Mouse (Mus musculus): ENCODE results near the gene Ttc28. TPM values are rescaled to one million over a fixed set of nuclear protein-coding genes. Genes with fewer than 3 reads are reported as not detected.

Ttc28 gene
- total and polyA plus RNA-seq, 3 experiments = 1.1 to 1.8 TPM; not detected in 1

- Histone ChIP-seq H3K9ac (ENCODE audit: control insufficient read depth, low read depth, low read length, poor library complexity, severe bottlenecking) (no peak overlapping the region), H3K9me3 (replicated peaks; ENCODE audit: insufficient read depth, low read length) (no peaks in the 10 kb centered on the region), H3K27me3 (ENCODE audit: control insufficient read depth in 1 of 2, insufficient read depth in 2 of 2, low read length in 2 of 2) (no peaks in the 10 kb centered on the region), H3K79me2 (ENCODE audit: control insufficient read depth, insufficient read depth, low read length, poor library complexity) (no peaks in the 10 kb centered on the region), H3K4me1 (ENCODE audit: control insufficient read depth in 1 of 2, insufficient read depth in 2 of 2, low read length in 2 of 2) (no peaks in the 10 kb centered on the region), H3K27ac (ENCODE audit: control insufficient read depth, low read depth, low read length) (no peak overlapping the region), H3K36me3 (ENCODE audit: control insufficient read depth in 1 of 2, insufficient read depth in 2 of 2, low read length in 2 of 2) (no peaks in the 10 kb centered on the region), H3K4me3 (ENCODE audit: control insufficient read depth in 1 of 2, insufficient read depth in 1 of 2, low read depth in 2 of 2, low read length in 2 of 2) (no peak overlapping the region)
- TF ChIP-seq MAZ (IDR thresholded peaks at IDR 0.05; ENCODE audit: low read depth, low read length) = no peak
- no peak for TF ChIP-seq MYC (IDR thresholded peaks at IDR 0.05; ENCODE audit: low read depth, low read length)
- TF ChIP-seq RAD21 (IDR thresholded peaks at IDR 0.05; ENCODE audit: low read depth, low read length) = no peak
- no peak for TF ChIP-seq NRF1 (IDR thresholded peaks at IDR 0.05; ENCODE audit: insufficient read depth, low read depth, low read length, poor library complexity, severe bottlenecking)
- DNase-seq (ENCODE audit: low read depth, low spot score) = no peak
These were observed 307.0 kb downstream of the Ttc28 start for GRCm38 (mm10) chr5:111186600-111186999.

- H3K27me3 ChIP-seq (ENCODE audit: control insufficient read depth in 1 of 2, insufficient read depth in 2 of 2, low read length in 2 of 2) = no peaks in the 10 kb centered on the region
- no peaks in the 10 kb centered on the region for H3K4me1 ChIP-seq (ENCODE audit: control insufficient read depth in 1 of 2, insufficient read depth in 2 of 2, low read length in 2 of 2)
- no peaks in the 10 kb centered on the region for H3K9me3 ChIP-seq (replicated peaks; ENCODE audit: insufficient read depth, low read length)
- H3K79me2 ChIP-seq (ENCODE audit: control insufficient read depth, insufficient read depth, low read length, poor library complexity) = no peaks in the 10 kb centered on the region
- TF ChIP-seq BHLHE40 (IDR thresholded peaks at IDR 0.05; ENCODE audit: borderline replicate concordance, low read depth, low read length) (no peak), POLR2AphosphoS5 (IDR thresholded peaks at IDR 0.05; ENCODE audit: borderline replicate concordance, low read depth, low read length) (no peak), NRF1 (IDR thresholded peaks at IDR 0.05; ENCODE audit: insufficient read depth, low read depth, low read length, poor library complexity, severe bottlenecking) (no peak), POLR2AphosphoS2 (IDR thresholded peaks at IDR 0.05; ENCODE audit: low read length) (no peak), ELF1 (IDR thresholded peaks at IDR 0.05; ENCODE audit: low read depth, low read length) (no peak), MAFK (IDR thresholded peaks at IDR 0.05; ENCODE audit: borderline replicate concordance, low read depth, low read length) (no peak), GABPA (IDR thresholded peaks at IDR 0.05; ENCODE audit: low read depth, low read length) (no peak)
- no peak overlapping the region for H3K4me3 ChIP-seq (ENCODE audit: control insufficient read depth in 1 of 2, insufficient read depth in 1 of 2, low read depth in 2 of 2, low read length in 2 of 2)
- no peak for DNase-seq (ENCODE audit: low read depth, low spot score)
- no peak overlapping the region for H3K9ac ChIP-seq (ENCODE audit: control insufficient read depth, low read depth, low read length, poor library complexity, severe bottlenecking)
- H3K36me3 ChIP-seq (ENCODE audit: control insufficient read depth in 1 of 2, insufficient read depth in 2 of 2, low read length in 2 of 2) = no peaks in the 10 kb centered on the region
- no peak overlapping the region for H3K27ac ChIP-seq (ENCODE audit: control insufficient read depth, low read depth, low read length)
These were observed 312.4 kb downstream of the Ttc28 start for GRCm38 (mm10) chr5:111191972-111192371.

GRCm38 (mm10) chr5:111194829-111195228, 315.2 kb downstream of the Ttc28 start:
- TF ChIP-seq ELF1 (IDR thresholded peaks at IDR 0.05; ENCODE audit: low read depth, low read length) (no peak), RCOR1 (IDR thresholded peaks at IDR 0.05; ENCODE audit: low read depth, low read length) (no peak), POLR2AphosphoS2 (IDR thresholded peaks at IDR 0.05; ENCODE audit: low read length) (no peak), CHD1 (IDR thresholded peaks at IDR 0.05; ENCODE audit: low read depth, low read length) (no peak), MAZ (IDR thresholded peaks at IDR 0.05; ENCODE audit: low read depth, low read length) (no peak), NRF1 (IDR thresholded peaks at IDR 0.05; ENCODE audit: insufficient read depth, low read depth, low read length, poor library complexity, severe bottlenecking) (no peak), USF2 (IDR thresholded peaks at IDR 0.05; ENCODE audit: borderline replicate concordance in 1 of 2, insufficient read depth in 1 of 2, low read depth in 1 of 2, low read length in 2 of 2) (no peak), E2F4 (IDR thresholded peaks at IDR 0.05; ENCODE audit: borderline replicate concordance, low read depth, low read length) (no peak), POLR2AphosphoS5 (IDR thresholded peaks at IDR 0.05; ENCODE audit: borderline replicate concordance, low read depth, low read length) (no peak), MXI1 (IDR thresholded peaks at IDR 0.05; ENCODE audit: low read depth, low read length) (no peak), SMC3 (IDR thresholded peaks at IDR 0.05; ENCODE audit: low read depth, low read length) (no peak), MEF2A (IDR thresholded peaks at IDR 0.05; ENCODE audit: extremely low read depth, insufficient replicate concordance, low read depth, low read length, poor library complexity, severe bottlenecking) (no peak), MYC (IDR thresholded peaks at IDR 0.05; ENCODE audit: low read depth, low read length) (no peak), EP300 (IDR thresholded peaks at IDR 0.05; ENCODE audit: low read depth in 1 of 2, low read length in 2 of 2) (no peak)
- Histone ChIP-seq H3K9ac (ENCODE audit: control insufficient read depth, low read depth, low read length, poor library complexity, severe bottlenecking) (no peak overlapping the region), H3K79me2 (ENCODE audit: control insufficient read depth, insufficient read depth, low read length, poor library complexity) (no peaks in the 10 kb centered on the region), H3K36me3 (ENCODE audit: control insufficient read depth in 1 of 2, insufficient read depth in 2 of 2, low read length in 2 of 2) (no peaks in the 10 kb centered on the region), H3K4me3 (ENCODE audit: control insufficient read depth in 1 of 2, insufficient read depth in 1 of 2, low read depth in 2 of 2, low read length in 2 of 2) (no peak overlapping the region), H3K9me3 (replicated peaks; ENCODE audit: insufficient read depth, low read length) (no peaks in the 10 kb centered on the region), H3K27me3 (ENCODE audit: control insufficient read depth in 1 of 2, insufficient read depth in 2 of 2, low read length in 2 of 2) (no peaks in the 10 kb centered on the region), H3K27ac (ENCODE audit: control insufficient read depth, low read depth, low read length) (no peak overlapping the region), H3K4me1 (ENCODE audit: control insufficient read depth in 1 of 2, insufficient read depth in 2 of 2, low read length in 2 of 2) (no peaks in the 10 kb centered on the region)
- DNase-seq (ENCODE audit: low read depth, low spot score) = no peak

Measured in MEL (cell line).